Mouse (Mus musculus) left cerebral cortex, postnatal 4 days (tissue): ENCODE measurements at regions not wholly inside any gene's neighbourhood (a gene's known extent, or its start where the extent isn't known, plus 50 kb on each side); places are given as distances from the start of the nearest gene placed in this dataset.
A peak's percentile ranks its signal among the peaks of the same experiment; 100 is the strongest.

Source experiments
- DNase-seq: peaks from one replicate; pipeline ENCODE4 v3.0.0-alpha.2; 2022
- intact Hi-C: fragments of 180-260 bp; cut with DNase I; formaldehyde crosslinking; loops from one replicate; pipeline ENCODE4 v1.15.1; 2025

DNA sequence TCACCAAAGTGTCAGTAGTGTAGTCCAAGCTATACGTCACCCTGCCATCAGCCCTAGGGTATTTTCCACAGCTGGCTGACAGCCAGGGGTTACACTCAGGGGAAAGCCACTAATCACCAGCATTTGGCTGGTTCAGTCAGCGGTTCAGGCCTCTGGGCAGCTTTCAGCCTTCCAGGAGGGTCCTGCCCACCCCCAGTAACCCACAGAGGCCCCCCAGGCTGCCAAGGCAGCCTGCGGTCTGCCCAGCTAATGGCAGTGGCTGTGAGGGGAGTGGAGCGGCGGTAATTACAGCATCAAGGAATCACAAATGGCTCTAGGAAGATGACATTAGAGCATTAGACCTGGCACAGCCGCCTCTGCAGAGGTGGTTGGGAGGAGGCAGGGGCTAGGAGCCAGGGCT lies 379.7 kb downstream of the H2al1j start:
- no peak for DNase-seq
- intact Hi-C loops, result no loop called here

DNA sequence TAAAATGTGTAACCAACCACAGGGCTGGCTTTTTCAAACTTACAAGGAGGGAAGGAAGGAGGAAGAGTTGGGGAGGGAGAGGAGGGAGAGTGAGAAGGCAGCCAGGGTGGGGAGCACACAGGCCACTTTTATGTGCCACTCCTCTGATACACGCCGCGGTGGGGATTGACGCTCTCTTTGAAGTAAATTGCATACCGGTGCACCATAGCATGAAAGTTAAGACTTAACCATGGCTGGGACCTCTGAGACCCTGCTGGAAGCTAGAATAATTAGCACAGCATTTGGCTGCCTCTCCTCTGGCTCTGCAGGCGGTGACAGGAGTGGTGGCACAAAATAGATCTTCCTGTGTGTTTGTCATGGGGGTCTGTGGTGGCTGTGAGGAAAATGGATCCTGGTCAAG lies 380.7 kb downstream of the H2al1j start:
- intact Hi-C loops, result no loop called here
- DNase-seq, result no peak

DNA sequence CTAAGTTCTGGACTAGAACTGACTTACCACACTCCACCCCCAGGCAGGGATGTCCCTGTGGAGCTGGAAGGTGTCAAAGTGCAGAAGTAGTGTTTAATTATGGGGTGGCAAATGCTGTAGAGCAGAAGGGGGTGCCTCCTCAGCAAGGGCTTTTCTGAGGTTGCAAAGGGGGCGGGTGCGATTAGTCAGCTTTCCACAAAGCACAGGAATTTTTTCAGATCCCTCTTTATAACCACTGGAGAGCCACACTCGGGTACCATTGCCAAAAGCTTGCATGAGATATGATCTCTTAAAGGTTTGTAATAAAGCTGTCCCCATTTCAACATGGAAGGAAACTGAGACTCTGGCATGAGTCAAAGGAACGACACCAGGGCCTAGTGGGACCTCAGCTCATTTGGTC lies 381.7 kb downstream of the H2al1j start:
- intact Hi-C loops, result no loop called here
- no peak for DNase-seq

DNA sequence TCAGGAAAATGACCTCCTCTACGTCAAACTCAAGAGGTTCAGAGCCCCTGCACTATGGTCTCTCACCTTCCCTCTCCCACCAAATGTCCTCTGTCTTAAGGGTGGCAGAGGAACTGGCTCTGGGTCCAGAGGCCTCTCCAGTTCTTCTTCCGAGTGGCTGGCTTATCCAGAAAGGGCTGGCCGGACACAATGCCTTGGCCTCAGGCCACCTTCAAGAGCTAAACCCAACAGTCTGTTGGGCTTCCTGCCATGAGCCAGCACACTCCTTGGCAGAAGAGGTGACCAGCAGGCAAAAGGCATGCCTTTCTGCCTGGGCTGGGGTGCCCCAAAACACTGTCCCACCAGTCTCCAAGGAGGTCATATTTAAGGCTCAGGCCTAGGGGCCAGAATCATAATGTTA lies 385.8 kb downstream of the H2al1j start:
- peak; percentile 72 for DNase-seq
- intact Hi-C loops, result no loop called here

- intact Hi-C loops, result no loop called here
- DNase-seq, result no peak
Observed at GRCm38 (mm10) chrX:11716773-11717172, 389.2 kb downstream of the H2al1j start.

DNA sequence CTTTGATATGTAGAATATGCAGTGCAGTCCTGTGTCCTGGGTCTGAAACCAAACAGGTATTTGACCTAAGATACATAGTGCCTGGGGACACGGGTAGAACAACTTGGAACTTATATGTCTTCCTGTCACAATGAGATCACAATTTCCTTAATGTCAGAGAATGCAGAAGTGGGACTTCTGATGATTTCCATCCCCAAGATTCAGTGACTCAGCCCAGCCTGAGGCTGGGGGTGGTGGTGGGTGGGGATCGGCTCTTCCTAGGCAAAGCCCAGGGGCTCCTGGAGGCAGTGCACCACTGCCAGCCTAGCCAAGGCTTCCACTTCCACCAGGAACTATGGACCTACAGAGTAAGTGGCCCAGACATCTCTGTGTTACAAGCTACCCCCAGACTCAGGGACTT lies 391.2 kb downstream of the H2al1j start:
- no peak for DNase-seq

DNA sequence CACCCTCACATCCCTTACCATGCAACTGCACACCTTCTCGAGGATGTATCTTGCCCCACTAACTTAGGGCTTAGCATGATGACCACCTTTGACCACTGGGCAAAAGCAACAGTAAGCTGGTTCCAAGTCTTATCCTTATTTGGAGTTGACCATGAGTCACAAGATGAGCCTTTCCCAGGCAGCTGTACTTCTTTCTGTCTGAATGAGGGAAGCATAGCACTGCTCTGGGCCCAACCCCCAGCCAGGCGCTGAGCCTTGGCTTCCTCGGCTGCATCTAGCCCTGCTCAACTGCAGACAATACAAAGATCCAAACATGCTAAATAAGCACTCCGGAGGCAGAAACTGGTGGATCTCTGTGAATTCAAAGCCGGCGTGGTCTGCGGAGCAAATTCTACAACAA lies 392.9 kb downstream of the H2al1j start:
- intact Hi-C loops, result no loop called here
- no peak for DNase-seq

More for the DNA sequence above, 391.2 kb downstream of the H2al1j start:
- intact Hi-C loops, result no loop called here

DNA sequence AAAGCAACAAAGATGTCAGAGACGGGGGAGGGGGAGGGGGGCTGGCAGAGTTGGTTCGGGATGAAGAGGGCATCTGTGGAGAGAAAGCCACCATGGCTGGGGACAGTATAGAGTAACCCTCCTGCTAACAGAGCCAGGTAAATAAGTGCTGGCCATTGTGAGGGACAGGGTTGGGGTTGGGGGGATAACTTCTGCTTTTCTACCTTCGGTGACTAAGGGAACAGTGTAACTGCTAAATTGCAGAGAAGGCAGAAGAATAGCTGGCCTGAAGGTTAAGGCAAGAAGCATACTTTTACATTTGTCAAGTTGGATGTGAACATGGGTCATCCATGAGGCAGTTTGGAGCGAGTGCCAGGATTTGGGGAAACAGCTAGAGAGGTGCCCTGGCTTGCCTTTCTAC lies 395.1 kb downstream of the H2al1j start:
- intact Hi-C loops, result no loop called here
- no peak for DNase-seq

GRCm38 (mm10) chrX:11724718-11725117 lies 397.1 kb downstream of the H2al1j start:
- intact Hi-C loops, result no loop called here
- no peak for DNase-seq

DNA sequence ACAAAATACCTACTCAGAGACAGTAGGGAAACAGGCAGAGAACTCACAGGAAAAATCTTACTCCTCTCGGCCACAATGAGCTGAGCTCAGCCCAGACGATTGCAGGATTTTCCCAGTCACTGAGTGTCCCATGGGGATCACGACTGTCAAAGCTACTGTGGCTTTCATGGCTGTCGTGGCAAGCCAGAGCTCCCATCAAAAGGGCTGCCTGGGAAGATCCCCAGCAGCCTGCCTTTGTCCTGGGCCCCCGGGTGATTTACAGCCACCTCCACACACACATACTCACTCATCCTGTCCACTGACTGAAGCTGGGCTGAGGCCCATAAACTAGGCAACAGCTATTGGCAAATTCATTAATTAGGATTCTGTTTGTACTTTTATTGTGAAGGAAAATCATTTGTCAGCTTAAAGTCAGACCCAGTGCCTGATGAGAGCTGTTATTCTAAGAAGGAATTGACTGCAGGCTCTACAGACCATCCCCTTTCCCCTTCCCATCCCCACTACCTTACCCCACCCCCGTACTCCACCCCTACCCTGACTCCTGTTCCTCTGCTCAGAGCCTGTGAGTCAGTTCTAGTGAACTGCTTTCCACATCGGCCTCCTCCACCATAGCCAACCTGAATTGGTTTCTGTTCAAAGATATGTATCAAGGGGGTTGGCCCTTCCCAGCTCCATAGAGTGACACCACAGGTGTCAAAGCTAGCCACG lies 399.1 kb downstream of the H2al1j start:
- intact Hi-C loops, result no loop called here
- DNase-seq, result no peak

DNA sequence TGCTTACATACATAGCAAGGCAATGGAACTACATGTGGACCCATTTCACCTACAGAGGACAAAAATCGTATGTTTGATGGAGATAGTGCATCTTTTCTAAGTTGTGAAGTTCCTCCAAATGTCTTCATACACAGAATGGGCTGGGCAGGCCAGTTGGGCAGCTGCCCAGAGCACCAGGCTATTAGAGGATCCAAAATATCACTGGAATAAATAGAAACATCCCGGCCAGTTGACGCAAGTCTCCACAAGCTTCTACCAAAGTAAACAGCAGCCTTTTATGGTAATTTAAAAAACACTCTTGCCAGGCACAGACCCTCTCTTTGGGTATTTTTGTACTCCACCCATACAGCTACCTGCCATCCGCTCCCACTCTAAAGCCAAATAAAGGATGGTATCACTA lies 400.9 kb downstream of the H2al1j start:
- intact Hi-C loops, result no loop called here
- no peak for DNase-seq

GRCm38 (mm10) chrX:11729992-11730391 lies 402.4 kb downstream of the H2al1j start:
- DNase-seq, result no peak
- intact Hi-C loops, result no loop called here

DNA sequence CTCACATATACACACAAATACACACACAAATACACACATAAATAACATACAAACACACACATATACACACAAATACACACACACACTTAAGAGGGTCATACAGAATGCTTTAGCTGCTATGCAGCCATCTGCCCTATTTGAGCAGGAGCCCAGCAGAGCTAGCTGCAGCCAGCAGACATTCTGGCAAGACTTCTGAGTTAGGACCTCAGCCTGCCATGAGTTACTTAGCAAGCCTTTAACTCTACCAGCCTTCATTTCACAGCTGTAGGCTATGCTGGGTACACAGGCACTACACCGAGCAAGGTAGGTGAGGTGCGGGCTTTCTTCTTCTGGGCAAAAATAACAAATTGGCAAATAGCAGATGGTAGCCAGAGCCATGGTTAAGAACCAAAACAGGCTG lies 404.7 kb downstream of the H2al1j start:
- peak; percentile 34 for DNase-seq
- intact Hi-C loops, result no loop called here

DNA sequence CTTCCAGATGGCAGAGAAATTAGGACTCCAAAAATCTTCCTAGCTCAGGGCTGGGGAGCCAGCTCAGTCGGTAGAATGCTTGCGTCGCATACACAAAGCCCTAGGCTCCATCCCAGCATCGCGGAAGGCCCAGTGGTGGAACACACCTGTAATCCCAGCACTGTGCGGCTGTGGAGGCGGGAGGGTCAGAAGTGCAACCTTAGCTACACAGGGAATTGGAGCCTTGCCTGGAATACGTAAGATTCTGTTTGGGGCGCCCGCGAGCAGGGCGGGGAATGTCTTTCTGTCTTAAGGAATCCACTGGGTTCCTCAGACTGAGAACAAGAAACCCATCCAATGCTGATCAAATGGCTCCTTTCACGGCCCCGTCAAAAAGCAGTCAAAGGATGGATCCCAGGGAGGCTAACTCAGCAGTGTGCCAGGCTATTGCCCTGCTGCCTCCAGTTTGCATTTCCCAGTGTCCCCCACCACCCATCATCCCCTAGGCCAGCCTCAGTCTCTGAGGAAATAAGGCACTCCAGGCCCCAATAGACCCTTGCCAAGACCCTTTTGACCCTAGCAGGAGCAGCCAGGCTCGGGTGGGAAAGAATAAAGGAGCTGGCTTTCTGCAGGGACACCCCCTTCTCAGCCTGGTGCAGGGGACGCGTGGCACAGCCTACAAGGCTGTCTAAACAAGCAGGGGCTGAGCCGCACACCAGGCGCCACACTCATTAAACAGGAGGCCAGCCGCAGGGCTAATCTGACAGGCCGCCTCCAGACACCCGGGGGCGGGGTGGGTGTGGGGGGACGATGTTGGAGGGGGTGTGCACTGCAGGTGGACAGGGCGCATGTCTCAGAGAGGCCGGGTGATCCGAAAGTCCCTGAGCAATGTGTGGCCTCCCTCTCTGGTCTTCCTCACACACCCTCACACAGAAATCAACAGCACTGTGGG lies 407.1 kb downstream of the H2al1j start:
- peak; percentile 39 for DNase-seq
- intact Hi-C loops, result no loop called here

DNA sequence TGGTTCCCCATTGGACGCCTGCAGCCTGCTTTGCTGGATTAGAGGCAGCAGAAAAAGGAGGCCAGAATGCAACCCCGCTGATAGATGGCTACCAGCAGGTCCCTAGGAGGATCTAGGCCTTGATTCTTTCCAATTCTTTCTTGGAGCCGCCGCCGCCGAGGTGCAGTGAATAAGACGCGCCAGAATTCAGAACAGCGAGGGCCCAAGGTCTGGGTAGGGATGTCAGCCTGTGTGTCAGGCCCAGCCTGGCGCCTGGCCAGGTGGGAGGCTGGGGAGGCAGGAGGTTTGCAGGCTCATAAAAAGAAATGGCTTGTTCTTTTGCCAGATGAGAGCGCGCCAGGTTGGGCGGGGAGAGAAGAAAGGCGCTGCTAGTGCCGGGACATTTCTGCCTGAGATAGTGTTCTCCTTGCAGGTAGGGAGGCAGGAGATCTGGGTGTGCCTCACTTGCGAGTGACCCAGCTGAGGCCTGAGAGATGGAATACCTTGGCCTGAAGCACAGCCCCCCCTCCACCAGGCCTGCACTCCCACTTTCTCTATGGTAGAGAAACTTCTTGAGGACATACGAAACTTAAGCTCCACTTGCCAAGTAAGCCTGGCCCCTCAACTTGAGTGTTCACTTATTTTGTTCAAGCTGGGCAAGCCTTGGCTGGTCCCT lies 408.0 kb downstream of the H2al1j start:
- intact Hi-C loops, result no loop called here
- DNase-seq, result peak; percentile 90

- intact Hi-C loops, result no loop called here
- DNase-seq, result no peak
Observed at GRCm38 (mm10) chrX:11736481-11736880, 408.9 kb downstream of the H2al1j start.

DNA sequence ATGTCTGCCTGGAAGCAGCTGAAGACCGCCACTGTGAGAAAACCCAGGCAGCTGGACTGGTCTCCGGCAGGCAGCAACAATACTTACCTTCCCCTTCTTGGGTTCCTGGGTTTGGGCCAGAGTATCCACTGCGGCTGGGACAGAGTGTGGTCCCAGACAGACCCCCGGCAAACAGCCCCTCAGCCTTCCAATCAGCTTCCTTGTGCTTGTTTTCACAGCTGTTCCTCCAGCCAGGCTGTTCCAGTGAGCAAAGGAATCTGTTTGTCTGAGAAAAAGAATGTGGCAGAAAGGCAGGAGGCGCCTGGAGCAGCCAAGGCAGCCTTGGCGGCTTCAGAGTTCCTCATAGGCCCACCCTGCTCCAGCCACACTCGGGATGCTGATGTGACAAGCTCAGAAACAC lies 411.9 kb downstream of the H2al1j start:
- no peak for DNase-seq

GRCm38 (mm10) chrX:11745911-11746310 lies 414.2 kb downstream of the Bcor start:
- intact Hi-C loops, result no loop called here
- DNase-seq, result no peak

More for the DNA sequence above, 411.9 kb downstream of the H2al1j start:
- intact Hi-C loops, result no loop called here

DNA sequence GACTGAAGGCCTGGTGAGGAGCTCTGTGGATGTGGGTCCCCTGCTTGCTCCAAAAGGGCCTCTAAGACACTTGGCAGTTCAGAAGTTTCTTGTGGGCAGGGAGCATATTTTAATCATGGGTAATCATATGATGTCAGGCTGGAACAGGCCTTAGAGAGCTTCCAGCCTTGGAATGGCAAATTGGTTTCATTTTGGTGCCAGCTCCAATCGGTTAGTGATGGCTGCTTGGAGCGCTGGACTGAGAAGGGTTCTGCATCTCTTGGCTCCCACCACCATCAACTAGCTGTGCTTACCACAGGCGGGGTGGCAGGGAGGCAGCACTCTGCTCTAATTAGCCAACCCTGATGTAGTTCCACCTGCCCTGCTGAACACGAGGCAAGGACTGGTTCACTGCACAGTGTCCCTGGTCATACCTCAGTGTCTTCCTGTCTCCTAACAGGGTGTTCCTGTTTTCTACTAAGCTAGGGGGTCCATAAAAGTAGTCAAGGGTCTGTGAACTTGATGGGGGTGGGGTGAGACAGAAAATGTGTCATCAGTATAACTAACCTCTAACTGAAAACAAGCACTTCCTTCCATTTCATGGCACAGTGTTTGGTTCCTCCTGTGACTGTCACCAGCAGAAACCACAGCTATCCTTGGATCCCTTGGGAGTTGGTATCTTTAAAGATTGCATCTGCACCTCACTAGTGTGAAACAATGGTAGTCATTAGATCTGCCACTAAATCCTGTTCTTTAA lies 412.6 kb downstream of the Bcor start:
- DNase-seq, result peak; percentile 43
- intact Hi-C loops, result no loop called here

- intact Hi-C loops, result no loop called here
- DNase-seq, result peak; percentile 77
Observed at GRCm38 (mm10) chrX:11748278-11748677, 411.9 kb downstream of the Bcor start.

- intact Hi-C loops, result no loop called here
- peak; percentile 17 for DNase-seq
Observed at GRCm38 (mm10) chrX:11752513-11752912, 407.6 kb downstream of the Bcor start.
